Mouse (Mus musculus): Measurements from ENCODE around the gene Iqcf4. TPM values are rescaled to one million over a fixed set of nuclear protein-coding genes. Genes with fewer than 3 reads are reported as not detected.

Gene Iqcf4
- total RNA-seq, 2 experiments from 2014 or later = not detected

Other genes starting within 250 kb of the Iqcf4 start
- 10 to 100 TPM; 45.5 to 46.2 TPM for gene Dusp7, start 202.4 kb downstream of the Iqcf4 start, total RNA-seq (2021)
- gene Rpl29, start 141.5 kb downstream of the Iqcf4 start, total RNA-seq (2021) = 100 to 1,000 TPM; 272 to 273 TPM
- gene Acy1, start 132.7 kb downstream of the Iqcf4 start, total RNA-seq (2021) = 10 to 100 TPM; 26.1 to 26.8 TPM
- gene Abhd14b, start 123.5 kb downstream of the Iqcf4 start, total RNA-seq (2021) = 1 to 10 TPM; 8.5 to 8.6 TPM
- 10 to 100 TPM; 19.0 to 19.6 TPM for gene Abhd14a, start 123.3 kb downstream of the Iqcf4 start, total RNA-seq (2021)
- 10 to 100 TPM; 61.1 to 63.2 TPM for gene Pcbp4, start 117.7 kb downstream of the Iqcf4 start, total RNA-seq (2021)
- not detected for gene Gpr62, start 105.1 kb downstream of the Iqcf4 start, total RNA-seq (2021)
- gene Rrp9, start 95.0 kb downstream of the Iqcf4 start, total RNA-seq (2021) = 10 to 100 TPM; 21.3 to 26.3 TPM
- 10 to 100 TPM; 33.7 to 38.2 TPM for gene Parp3, start 94.0 kb downstream of the Iqcf4 start, total RNA-seq (2021)
- gene Iqcf1, start 71.0 kb downstream of the Iqcf4 start, total RNA-seq (2021) = not detected
- gene Iqcf5, start 56.4 kb downstream of the Iqcf4 start, total RNA-seq (2021) = not detected
- not detected for gene Iqcf3, start 9.4 kb downstream of the Iqcf4 start, total RNA-seq (2021)
- gene Iqcf6, start 55.6 kb upstream of the Iqcf4 start, total RNA-seq (2021) = not detected
- not detected for gene Grm2, start 85.1 kb upstream of the Iqcf4 start, total RNA-seq (2021)
- 10 to 100 TPM; 42.2 to 45.6 TPM for gene Tex264, start 114.9 kb upstream of the Iqcf4 start, total RNA-seq (2021)
- gene Rad54l2, start 218.2 kb upstream of the Iqcf4 start, total RNA-seq (2021) = 1 to 10 TPM; 9.0 to 9.2 TPM